Mouse (Mus musculus) midbrain, embryonic 14.5 days (tissue): ENCODE results near the gene Pou6f1. TPM values are rescaled to one million over a fixed set of nuclear protein-coding genes. Genes with fewer than 3 reads are reported as not detected.
"Not testable (repeated sequence)": the region's sequence is repeated elsewhere in the genome, so short reads cannot be mapped to it uniquely, and the experiment has no call there.

ENCODE experiments used
- ATAC-seq: fragments of 200-750 bp; cut with Nextera tagmentation; 2 replicates; pipeline ENCODE4 v1.8.0; 2017; ENCODE audit warnings: moderate number of reproducible peaks, moderate library complexity; ENCODE audit not compliant: low FRiP score, low TSS enrichment
- DNase-seq: peaks from one replicate; pipeline ENCODE4 v3.0.0-alpha.2; 2015
- H3K27ac ChIP-seq: fragments of 300-500 bp; sonication (generic); replicated peaks from 2 replicates; pipeline ENCODE4 v1.5.1; 2014; ENCODE audit warnings: mild to moderate bottlenecking, low read depth, low read length, moderate library complexity
- H3K27me3 ChIP-seq: fragments of 300-500 bp; sonication (generic); 2 replicates; pipeline ENCODE4 v1.6.1; 2014; ENCODE audit warnings: low read length, control low read depth, mixed read lengths; ENCODE audit not compliant: control insufficient read depth, insufficient read depth
- H3K36me3 ChIP-seq: fragments of 300-500 bp; sonication (generic); 2 replicates; pipeline ENCODE4 v1.6.1; 2014; ENCODE audit warnings: low read length, control low read depth; ENCODE audit not compliant: control insufficient read depth, insufficient read depth
- H3K4me1 ChIP-seq: fragments of 300-500 bp; sonication (generic); 2 replicates; pipeline ENCODE4 v1.6.1; 2014; ENCODE audit warnings: mild to moderate bottlenecking, antibody characterized with exemption, low read length, control low read depth; ENCODE audit not compliant: control insufficient read depth, insufficient read depth
- H3K4me2 ChIP-seq: fragments of 300-500 bp; sonication (generic); 2 replicates; pipeline ENCODE4 v1.6.1; 2014; ENCODE audit warnings: mild to moderate bottlenecking, low read length, moderate library complexity
- H3K4me3 ChIP-seq: fragments of 300-500 bp; sonication (generic); replicated peaks from 2 replicates; pipeline ENCODE4 v1.5.1; 2014; ENCODE audit warnings: low read depth, low read length
- H3K9ac ChIP-seq: fragments of 300-500 bp; sonication (generic); replicated peaks from 2 replicates; pipeline ENCODE4 v1.6.1; 2014; ENCODE audit warnings: mild to moderate bottlenecking, low read length, moderate library complexity
- H3K9me3 ChIP-seq: fragments of 300-500 bp; sonication (generic); 2 replicates; pipeline ENCODE4 v1.6.1; 2016; ENCODE audit warnings: low read length, control low read depth, mixed read lengths; ENCODE audit not compliant: control insufficient read depth
- WGBS: fragments of 180-500 bp; shearing (Covaris S2); extraction: QIAGEN DNeasy Blood & Tissue Kit; methylation state at CpG from one replicate; pipeline ENCODE4 v1.1.7; 2014; 5-methylcytosine and 5-hydroxymethylcytosine counted together
- polyA plus RNA-seq: library from polyadenylated mRNA; unstranded; fragments of >200 nt; fragmentation: Nextera tagmentation; extraction: Ambion mirVana; gene quantifications from 2 replicates; pipeline ENCODE4 v1.2.1, GENCODE M21; 2014

Gene Pou6f1
- polyA plus RNA-seq, 1 experiment from 2014 or later, result 47.3 TPM

GRCm38 (mm10) chr15:100555965-100556364 lies 43.8 kb downstream of the Pou6f1 start:
- peaks cover 5% of the 10 kb centered on the region; the same call in 1 of the 2 replicates for H3K4me1 ChIP-seq
- H3K27me3 ChIP-seq, result no peaks in the 10 kb centered on the region
- 89% methylated on average over 5 of the region's 5 CpGs for WGBS
- H3K9ac ChIP-seq, result no peak overlapping the region
- H3K27ac ChIP-seq, result no peak overlapping the region
- no peak for ATAC-seq
- H3K4me3 ChIP-seq, result no peak overlapping the region
- no peaks in the 10 kb centered on the region for H3K9me3 ChIP-seq
- DNase-seq, result no peak
- no peaks in the 10 kb centered on the region for H3K36me3 ChIP-seq
- no peak overlapping the region for H3K4me2 ChIP-seq

- peak; percentile 100 for ATAC-seq
- Histone ChIP-seq H3K27me3 (no peaks in the 10 kb centered on the region), H3K4me1 (peaks cover 9% of the 10 kb centered on the region; the same call in 1 of the 2 replicates), H3K9ac (peak within 1 kb of the TSS; percentile 79), H3K36me3 (peaks cover 3% of the 10 kb centered on the region; the same call in 1 of the 2 replicates), H3K4me3 (peak within 1 kb of the TSS; percentile 69), H3K4me2 (peak within 1 kb of the TSS; percentile 80), H3K27ac (peak within 1 kb of the TSS; percentile 85), H3K9me3 (no peaks in the 10 kb centered on the region)
- peak; percentile 98 for DNase-seq
- WGBS, result under 1% methylated on average over 84 of the region's 84 CpGs
Observed at GRCm38 (mm10) chr15:100551326-100552307, 48.2 kb downstream of the Pou6f1 start, which contains the start of gene Tfcp2. Gene Tfcp2 (minus strand): TSS chr15:100552008.

- H3K27ac ChIP-seq, result no peak overlapping the region
- ATAC-seq (no peak), DNase-seq (peak; percentile 8)
- no peak overlapping the region for H3K4me3 ChIP-seq
- no peak overlapping the region for H3K9ac ChIP-seq
- H3K9me3 ChIP-seq, result no peaks in the 10 kb centered on the region
- H3K27me3 ChIP-seq, result no peaks in the 10 kb centered on the region
- peak overlapping the region; percentile 80 for H3K4me2 ChIP-seq
- H3K4me1 ChIP-seq, result peaks cover 9% of the 10 kb centered on the region; the same call in 1 of the 2 replicates
- H3K36me3 ChIP-seq, result peaks cover 3% of the 10 kb centered on the region; the same call in 1 of the 2 replicates
- WGBS, result 93% methylated on average over 4 of the region's 4 CpGs
Observed at GRCm38 (mm10) chr15:100550280-100550679, 49.5 kb downstream of the Pou6f1 start.

- not testable (repeated sequence) for H3K4me2 ChIP-seq, H3K27me3 ChIP-seq, ATAC-seq, DNase-seq, H3K27ac ChIP-seq, H3K9me3 ChIP-seq, H3K4me3 ChIP-seq, H3K9ac ChIP-seq, H3K36me3 ChIP-seq, H3K4me1 ChIP-seq
- 97% methylated on average over 14 of the region's 14 CpGs for WGBS
Observed at GRCm38 (mm10) chr15:100543651-100544030, 56.1 kb downstream of the Pou6f1 start.

- WGBS, result 97% methylated on average over 24 of the region's 28 CpGs
- H3K9ac ChIP-seq, H3K27ac ChIP-seq, ATAC-seq, H3K4me2 ChIP-seq, DNase-seq, H3K27me3 ChIP-seq, H3K4me1 ChIP-seq, H3K36me3 ChIP-seq, H3K4me3 ChIP-seq, H3K9me3 ChIP-seq: not testable (repeated sequence)
Observed at GRCm38 (mm10) chr15:100542876-100543650, 56.7 kb downstream of the Pou6f1 start.

GRCm38 (mm10) chr15:100541426-100541825 lies 58.4 kb downstream of the Pou6f1 start:
- H3K4me1 ChIP-seq, result no peaks in the 10 kb centered on the region
- 95% methylated on average over 4 of the region's 4 CpGs for WGBS
- no peak overlapping the region for H3K27ac ChIP-seq
- H3K9me3 ChIP-seq, result no peaks in the 10 kb centered on the region
- DNase-seq, result no peak
- no peak overlapping the region for H3K4me3 ChIP-seq
- no peak overlapping the region for H3K9ac ChIP-seq
- no peaks in the 10 kb centered on the region for H3K27me3 ChIP-seq
- H3K4me2 ChIP-seq, result no peak overlapping the region
- H3K36me3 ChIP-seq, result peaks cover 8% of the 10 kb centered on the region; the same call in 1 of the 2 replicates
- ATAC-seq, result no peak

GRCm38 (mm10) chr15:100541001-100541400 lies 58.8 kb downstream of the Pou6f1 start:
- H3K27ac ChIP-seq, H3K27me3 ChIP-seq, H3K4me2 ChIP-seq, H3K9me3 ChIP-seq, H3K4me3 ChIP-seq, H3K36me3 ChIP-seq, DNase-seq, H3K9ac ChIP-seq, H3K4me1 ChIP-seq, ATAC-seq: not testable (repeated sequence)
- 85% methylated on average over 1 of the region's 1 CpGs for WGBS

GRCm38 (mm10) chr15:100539411-100539810 lies 60.4 kb downstream of the Pou6f1 start:
- no peak overlapping the region for H3K9ac ChIP-seq
- H3K4me1 ChIP-seq, result no peaks in the 10 kb centered on the region
- no peak overlapping the region for H3K27ac ChIP-seq
- 97% methylated on average over 9 of the region's 9 CpGs for WGBS
- no peaks in the 10 kb centered on the region for H3K27me3 ChIP-seq
- ATAC-seq (no peak), DNase-seq (no peak)
- no peak overlapping the region for H3K4me3 ChIP-seq
- H3K36me3 ChIP-seq, result peaks cover 8% of the 10 kb centered on the region; the same call in 1 of the 2 replicates
- H3K9me3 ChIP-seq, result no peaks in the 10 kb centered on the region
- no peak overlapping the region for H3K4me2 ChIP-seq
